Mouse (Mus musculus) midbrain, embryonic 11.5 days (tissue): ENCODE measurements around the gene Prps1. TPM values are rescaled to one million over a fixed set of nuclear protein-coding genes. Genes with fewer than 3 reads are reported as not detected.

ENCODE experiments used
- ATAC-seq: fragments of 200-750 bp; cut with Nextera tagmentation; 2 replicates; pipeline ENCODE4 v1.8.0; 2017; ENCODE audit warnings: moderate TSS enrichment, moderate library complexity; ENCODE audit not compliant: low FRiP score
- DNase-seq: peaks from one replicate; pipeline ENCODE4 v3.0.0; 2015; ENCODE audit warnings: low spot score; ENCODE audit errors: missing footprints
- H3K27ac ChIP-seq: fragments of 300-500 bp; sonication (generic); 2 replicates; pipeline ENCODE4 v1.5.1; 2014; ENCODE audit warnings: low read depth, low read length
- H3K27me3 ChIP-seq: fragments of 300-500 bp; sonication (generic); 2 replicates; pipeline ENCODE4 v1.6.1; 2014; ENCODE audit warnings: mild to moderate bottlenecking, low read length, moderate library complexity, mixed read lengths; ENCODE audit not compliant: control insufficient read depth, insufficient read depth
- H3K36me3 ChIP-seq: fragments of 300-500 bp; sonication (generic); 2 replicates; pipeline ENCODE4 v1.6.1; 2014; ENCODE audit warnings: mild to moderate bottlenecking, low read length, moderate library complexity, mixed read lengths; ENCODE audit not compliant: control insufficient read depth, insufficient read depth
- H3K4me1 ChIP-seq: fragments of 300-500 bp; sonication (generic); 2 replicates; pipeline ENCODE4 v1.6.1; 2014; ENCODE audit warnings: low read length; ENCODE audit not compliant: control insufficient read depth, insufficient read depth
- H3K4me2 ChIP-seq: fragments of 300-500 bp; sonication (generic); 2 replicates; pipeline ENCODE4 v1.6.1; 2014; ENCODE audit warnings: mild to moderate bottlenecking, moderate library complexity
- H3K4me3 ChIP-seq: fragments of 300-500 bp; sonication (generic); 2 replicates; pipeline ENCODE4 v1.5.1; 2014; ENCODE audit warnings: low read depth, low read length
- H3K9ac ChIP-seq: fragments of 300-500 bp; sonication (generic); 2 replicates; pipeline ENCODE4 v1.6.1; 2014; ENCODE audit warnings: low read length
- H3K9me3 ChIP-seq: fragments of 300-500 bp; sonication (generic); 2 replicates; pipeline ENCODE4 v1.6.1; 2016; ENCODE audit warnings: low read length; ENCODE audit not compliant: control insufficient read depth
- WGBS: fragments of 180-500 bp; shearing (Covaris S2); extraction: QIAGEN DNeasy Blood & Tissue Kit; methylation state at CpG from one replicate; pipeline ENCODE4 v1.1.7; 2014; 5-methylcytosine and 5-hydroxymethylcytosine counted together
- polyA plus RNA-seq: library from polyadenylated mRNA; unstranded; fragments of >200 nt; fragmentation: Nextera tagmentation; extraction: Ambion mirVana; gene quantifications from 2 replicates; pipeline ENCODE4 v1.2.1, GENCODE M21; 2014

The Prps1 gene
- polyA plus RNA-seq, 1 experiment from 2014 or later: 83.0 TPM

- no peak for DNase-seq
- H3K27ac ChIP-seq: no peak overlapping the region
- ATAC-seq: no peak
- H3K27me3 ChIP-seq: no peaks in the 10 kb centered on the region; the same call in 1 of the 2 replicates
- no peak overlapping the region for H3K4me2 ChIP-seq
- H3K4me3 ChIP-seq: no peak overlapping the region
- H3K9me3 ChIP-seq: no peaks in the 10 kb centered on the region
- no peaks in the 10 kb centered on the region for H3K4me1 ChIP-seq
- H3K9ac ChIP-seq: no peak overlapping the region
- no peaks in the 10 kb centered on the region for H3K36me3 ChIP-seq
Observed at GRCm38 (mm10) chrX:140437906-140438305, 18.5 kb upstream of the Prps1 start.

- Histone ChIP-seq H3K4me1 (no peaks in the 10 kb centered on the region), H3K36me3 (no peaks in the 10 kb centered on the region), H3K9me3 (no peaks in the 10 kb centered on the region), H3K4me2 (no peak overlapping the region), H3K27ac (no peak overlapping the region), H3K27me3 (no peaks in the 10 kb centered on the region; the same call in none of the 2 replicates), H3K4me3 (no peak overlapping the region), H3K9ac (no peak overlapping the region)
- 78% methylated on average over 13 of the region's 13 CpGs for WGBS
- ATAC-seq: no peak
- DNase-seq: no peak
Observed at GRCm38 (mm10) chrX:140445551-140445950, 10.9 kb upstream of the Prps1 start.

GRCm38 (mm10) chrX:140450071-140450470 lies 6.3 kb upstream of the Prps1 start:
- no peaks in the 10 kb centered on the region; the same call in 1 of the 2 replicates for H3K27me3 ChIP-seq
- H3K9me3 ChIP-seq: no peaks in the 10 kb centered on the region
- no peaks in the 10 kb centered on the region for H3K4me1 ChIP-seq
- WGBS: 83% methylated on average over 3 of the region's 3 CpGs
- no peak overlapping the region for H3K4me2 ChIP-seq
- ATAC-seq: no peak
- no peak overlapping the region for H3K4me3 ChIP-seq
- H3K36me3 ChIP-seq: no peaks in the 10 kb centered on the region
- H3K27ac ChIP-seq: no peak overlapping the region
- DNase-seq: no peak
- H3K9ac ChIP-seq: no peak overlapping the region

- 25% methylated on average over 39 of the region's 39 CpGs for WGBS
- no peaks in the 10 kb centered on the region for H3K9me3 ChIP-seq
- DNase-seq: peak; percentile 93
- peak overlapping the region; percentile 59 for H3K9ac ChIP-seq
- peak overlapping the region; percentile 57 for H3K4me2 ChIP-seq
- no peak overlapping the region for H3K27ac ChIP-seq
- peak overlapping the region; percentile 48 for H3K4me3 ChIP-seq
- peaks cover 9% of the 10 kb centered on the region; the same call in 1 of the 2 replicates for H3K27me3 ChIP-seq
- no peaks in the 10 kb centered on the region; the same call in 1 of the 2 replicates for H3K4me1 ChIP-seq
- no peaks in the 10 kb centered on the region for H3K36me3 ChIP-seq
- ATAC-seq: peak; percentile 70
Observed at GRCm38 (mm10) chrX:140456751-140457491, 508 bp downstream of the Prps1 start.

- H3K9me3 ChIP-seq: no peaks in the 10 kb centered on the region
- DNase-seq (peak; percentile 90), ATAC-seq (no peak)
- H3K27ac ChIP-seq: no peak overlapping the region
- peak overlapping the region; percentile 48 for H3K4me3 ChIP-seq
- H3K9ac ChIP-seq: peak overlapping the region; percentile 59; the same call in 1 of the 2 replicates
- H3K36me3 ChIP-seq: no peaks in the 10 kb centered on the region
- peak overlapping the region; percentile 57 for H3K4me2 ChIP-seq
- 23% methylated on average over 12 of the region's 12 CpGs for WGBS
- H3K27me3 ChIP-seq: peaks cover 9% of the 10 kb centered on the region; the same call in 1 of the 2 replicates
- no peaks in the 10 kb centered on the region; the same call in 1 of the 2 replicates for H3K4me1 ChIP-seq
Observed at GRCm38 (mm10) chrX:140457502-140457901, 1.1 kb downstream of the Prps1 start.

GRCm38 (mm10) chrX:140478231-140478630 lies 21.8 kb downstream of the Prps1 start:
- Histone ChIP-seq H3K27me3 (0 out of 2 replicates have a peak, but pooled peaks cover 4% of the 10 kb centered on the region), H3K4me1 (no peaks in the 10 kb centered on the region), H3K36me3 (no peaks in the 10 kb centered on the region), H3K4me3 (no peak overlapping the region), H3K9ac (no peak overlapping the region), H3K27ac (no peak overlapping the region), H3K4me2 (no peak overlapping the region), H3K9me3 (no peaks in the 10 kb centered on the region)
- 88% methylated on average over 6 of the region's 6 CpGs for WGBS
- ATAC-seq (no peak), DNase-seq (no peak)

GRCm38 (mm10) chrX:140479171-140479570 lies 22.8 kb downstream of the Prps1 start:
- H3K9ac ChIP-seq: no peak overlapping the region
- 0 out of 2 replicates have a peak, but pooled peaks cover 4% of the 10 kb centered on the region for H3K27me3 ChIP-seq
- no peak overlapping the region for H3K4me2 ChIP-seq
- DNase-seq: no peak
- H3K36me3 ChIP-seq: no peaks in the 10 kb centered on the region
- no peaks in the 10 kb centered on the region for H3K4me1 ChIP-seq
- H3K9me3 ChIP-seq: no peaks in the 10 kb centered on the region
- no peak for ATAC-seq
- WGBS: 70% methylated on average over 5 of the region's 5 CpGs
- H3K4me3 ChIP-seq: no peak overlapping the region
- H3K27ac ChIP-seq: no peak overlapping the region

- WGBS: 95% methylated on average over 1 of the region's 1 CpGs
- H3K27me3 ChIP-seq: peaks cover 5% of the 10 kb centered on the region; the same call in 1 of the 2 replicates
Observed at GRCm38 (mm10) chrX:140489174-140489573, 32.8 kb downstream of the Prps1 start.

GRCm38 (mm10) chrX:140490203-140490602 lies 33.8 kb downstream of the Prps1 start:
- peaks cover 5% of the 10 kb centered on the region; the same call in 1 of the 2 replicates for H3K27me3 ChIP-seq
- H3K36me3 ChIP-seq: no peaks in the 10 kb centered on the region
- ATAC-seq: no peak
- no peaks in the 10 kb centered on the region for H3K4me1 ChIP-seq
- H3K27ac ChIP-seq: no peak overlapping the region
- H3K4me3 ChIP-seq: no peak overlapping the region
- H3K9ac ChIP-seq: no peak overlapping the region
- H3K4me2 ChIP-seq: no peak overlapping the region
- DNase-seq: no peak
- 80% methylated on average over 3 of the region's 3 CpGs for WGBS
- no peaks in the 10 kb centered on the region for H3K9me3 ChIP-seq

More at GRCm38 (mm10) chrX:140489174-140489573, 32.8 kb downstream of the Prps1 start:
- no peak overlapping the region for H3K4me2 ChIP-seq
- no peak overlapping the region for H3K4me3 ChIP-seq
- no peak for DNase-seq
- H3K9me3 ChIP-seq: no peaks in the 10 kb centered on the region
- no peaks in the 10 kb centered on the region for H3K4me1 ChIP-seq
- H3K36me3 ChIP-seq: no peaks in the 10 kb centered on the region
- H3K9ac ChIP-seq: no peak overlapping the region
- H3K27ac ChIP-seq: no peak overlapping the region
- ATAC-seq: no peak
